In genomic region chr2:119167866-119168256, GRCm38 (mm10) we compare ENCODE assay signal across 8 mouse cellular contexts. TPM values are rescaled to one million over a fixed set of nuclear protein-coding genes. Genes with fewer than 3 reads are reported as not detected.
A peak's percentile ranks its signal among the peaks of the same experiment; 100 is the strongest.
DNase-seq lines count a peak whose midpoint lies in the region; ATAC-seq and TF ChIP-seq lines count a peak whose summit lies in the region.

No protein-coding gene starts in this region.

- no peak overlapping the region for H3K27ac ChIP-seq in heart, embryonic 12.5 days (ENCODE audit: poor library complexity, severe bottlenecking)
- no peak overlapping the region for H3K27ac ChIP-seq in ES-E14 (ENCODE audit: insufficient read depth, low read depth, low read length, poor library complexity, severe bottlenecking)
- peak overlapping the region; percentile 64 for H3K27ac ChIP-seq in hindbrain, embryonic 10.5 days
- H3K27ac ChIP-seq in midbrain, embryonic 11.5 days (ENCODE audit: low read depth, low read length), result no peak overlapping the region

- peaks cover 27% of the 10 kb centered on the region for H3K4me1 ChIP-seq in heart, embryonic 12.5 days (replicated peaks)
- H3K4me1 ChIP-seq in ES-E14 (ENCODE audit: control insufficient read depth in 2 of 2, insufficient read depth in 2 of 2, low read length in 2 of 2, poor library complexity in 1 of 2), result peaks cover under 1 to 6% of the 10 kb centered on the region in 2 experiments; a peak in 1 of 4 replicates
- H3K4me1 ChIP-seq in hindbrain, embryonic 10.5 days (replicated peaks), result peaks cover 30% of the 10 kb centered on the region
- peaks cover 13% of the 10 kb centered on the region for H3K4me1 ChIP-seq in midbrain, embryonic 11.5 days (ENCODE audit: control insufficient read depth, insufficient read depth, low read length)

- no peak for DNase-seq in heart, adult 8-10 months (ENCODE audit: low spot score)
- DNase-seq in ES-E14 (ENCODE audit: low read depth, low spot score), result no peak
- DNase-seq in hindbrain, embryonic 10.5 days (ENCODE audit: low spot score), result no peak
- DNase-seq in midbrain, embryonic 11.5 days (ENCODE audit: low spot score, missing footprints), result no peak
- DNase-seq in layer of hippocampus, adult 8-10 months (ENCODE audit: low spot score in 2 of 2), result no peak
- DNase-seq in testis, postnatal 14 days (ENCODE audit: low spot score), result no peak
- DNase-seq in retina, embryonic 14.5 days (ENCODE audit: low spot score), result no peak

- WGBS in heart, embryonic 12.5 days, result 2% methylated on average over 26 of the region's 26 CpGs
- 3% methylated on average over 26 of the region's 26 CpGs for WGBS in hindbrain, embryonic 10.5 days
- 2% methylated on average over 26 of the region's 26 CpGs for WGBS in midbrain, embryonic 11.5 days

- in situ Hi-C loops in ES-E14 (cut with MboI; ENCODE audit: low sequenced_read_pairs in 2 of 2, unreplicated experiment in 2 of 2), result no loop called here

- H3K4me3 ChIP-seq in heart, embryonic 12.5 days, result peak overlapping the region; percentile 62
- H3K4me3 ChIP-seq in ES-E14 (ENCODE audit: insufficient read depth in 1 of 2, low read depth in 1 of 2, low read length in 2 of 2, poor library complexity in 1 of 2, severe bottlenecking in 1 of 2), result peak overlapping the region; percentile 67 to 86
- H3K4me3 ChIP-seq in hindbrain, embryonic 10.5 days, result peak overlapping the region; percentile 68
- H3K4me3 ChIP-seq in midbrain, embryonic 11.5 days (ENCODE audit: low read depth, low read length), result peak overlapping the region; percentile 37

- peak overlapping the region; percentile 75 for H3K9ac ChIP-seq in heart, embryonic 12.5 days
- peak overlapping the region; percentile 11; the same call in 1 of the 2 replicates for H3K9ac ChIP-seq in ES-E14 (ENCODE audit: insufficient read depth, low read depth, low read length, poor library complexity, severe bottlenecking)
- peak overlapping the region; percentile 54 for H3K9ac ChIP-seq in midbrain, embryonic 11.5 days (ENCODE audit: low read length)

- peaks cover 31% of the 10 kb centered on the region for H3K27me3 ChIP-seq in heart, embryonic 12.5 days (replicated peaks)
- peaks cover 59% of the 10 kb centered on the region for H3K27me3 ChIP-seq in hindbrain, embryonic 10.5 days (ENCODE audit: insufficient read depth, poor library complexity, severe bottlenecking)
- H3K27me3 ChIP-seq in midbrain, embryonic 11.5 days (ENCODE audit: control insufficient read depth, insufficient read depth, low read length), result peaks cover 25% of the 10 kb centered on the region

- no peaks in the 10 kb centered on the region for H3K36me3 ChIP-seq in heart, embryonic 12.5 days
- no peaks in the 10 kb centered on the region for H3K36me3 ChIP-seq in ES-E14 (ENCODE audit: control insufficient read depth, insufficient read depth, low read length, poor library complexity, severe bottlenecking)
- H3K36me3 ChIP-seq in hindbrain, embryonic 10.5 days, result peaks cover 9% of the 10 kb centered on the region; the same call in 1 of the 2 replicates
- no peaks in the 10 kb centered on the region for H3K36me3 ChIP-seq in midbrain, embryonic 11.5 days (ENCODE audit: control insufficient read depth, insufficient read depth, low read length)

- H3K9me3 ChIP-seq in heart, embryonic 12.5 days (replicated peaks), result no peaks in the 10 kb centered on the region
- H3K9me3 ChIP-seq in ES-E14 (ENCODE audit: control insufficient read depth, insufficient read depth, low read depth, low read length), result no peaks in the 10 kb centered on the region
- no peaks in the 10 kb centered on the region for H3K9me3 ChIP-seq in hindbrain, embryonic 10.5 days
- no peaks in the 10 kb centered on the region for H3K9me3 ChIP-seq in midbrain, embryonic 11.5 days (ENCODE audit: control insufficient read depth, low read length)

- H3K4me2 ChIP-seq in heart, embryonic 12.5 days, result peak overlapping the region; percentile 99
- H3K4me2 ChIP-seq in midbrain, embryonic 11.5 days, result peak overlapping the region; percentile 98

- no peak for ATAC-seq in heart, embryonic 12.5 days (ENCODE audit: insufficient number of reproducible peaks, low FRiP score)
- peak; percentile 35 for ATAC-seq in midbrain, embryonic 11.5 days (ENCODE audit: low FRiP score)

TF ChIP-seq in ES-E14, 5 proteins besides CTCF, POLR2A, EP300 and RAD21:
- TF ChIP-seq CHD2 (IDR thresholded peaks at IDR 0.05; ENCODE audit: low read depth, low read length), result no peak
- TF ChIP-seq HCFC1 (IDR thresholded peaks at IDR 0.05; ENCODE audit: borderline replicate concordance, insufficient read depth, low read length), result no peak
- TF ChIP-seq ZC3H11A (IDR thresholded peaks at IDR 0.05; ENCODE audit: borderline replicate concordance, low read depth, low read length), result no peak
- no peak for TF ChIP-seq ZNF384 (IDR thresholded peaks at IDR 0.05; ENCODE audit: low read depth, low read length)
- no peak for TF ChIP-seq MAFK (IDR thresholded peaks at IDR 0.05; ENCODE audit: insufficient read depth, low read depth, low read length)
TF ChIP-seq in ES-E14: peak in this region for 0.

RNA-seq across cellular contexts. Expression of gene Gchfr, which starts 0.3 kb away (rescaled TPM):
- polyA plus RNA-seq in heart, embryonic 12.5 days (2016; fragmentation: Nextera tagmentation; extraction: Ambion mirVana), result 4.5 and 5.0 TPM in 2 replicates
- 10 to 100 TPM; 10.9 to 12.5 (median 11.4) TPM for total RNA-seq in heart, adult 8-10 months (2022)
- 12.7 and 14.1 TPM in 2 replicates for total RNA-seq in ES-E14 (2012; rRNA removed)
- polyA plus RNA-seq in hindbrain, embryonic 10.5 days (2016; fragmentation: Nextera tagmentation; extraction: Ambion mirVana), result 3.3 and 6.1 TPM in 2 replicates
- 1.5 and 2.5 TPM in 2 replicates for polyA plus RNA-seq in midbrain, embryonic 11.5 days (2014; fragmentation: Nextera tagmentation; extraction: Ambion mirVana)
- under 1 TPM in 1 of 4 experiments, not detected in 3; 0.57 TPM for total RNA-seq in layer of hippocampus, adult 8-10 months (2022)

RNA-seq across cellular contexts. Expression of gene Gm14137, which starts 6.4 kb away (rescaled TPM):
- 0.34 and 0.46 TPM in 2 replicates for polyA plus RNA-seq in heart, embryonic 12.5 days (2016; fragmentation: Nextera tagmentation; extraction: Ambion mirVana)
- total RNA-seq in heart, adult 8-10 months (2022), result not detected
- total RNA-seq in ES-E14 (2012; rRNA removed), result 0.37 and 0.45 TPM in 2 replicates
- polyA plus RNA-seq in hindbrain, embryonic 10.5 days (2016; fragmentation: Nextera tagmentation; extraction: Ambion mirVana), result 0.75 and 0.85 TPM in 2 replicates
- 0.15 and 0.20 TPM in 2 replicates for polyA plus RNA-seq in midbrain, embryonic 11.5 days (2014; fragmentation: Nextera tagmentation; extraction: Ambion mirVana)
- not detected for total RNA-seq in layer of hippocampus, adult 8-10 months (2022)

RNA-seq across cellular contexts. Expression of gene Rmdn3, which starts 11.0 kb away (rescaled TPM):
- 29.2 and 31.0 TPM in 2 replicates for polyA plus RNA-seq in heart, embryonic 12.5 days (2016; fragmentation: Nextera tagmentation; extraction: Ambion mirVana)
- 10 to 100 TPM; 15.3 to 25.2 (median 17.5) TPM for total RNA-seq in heart, adult 8-10 months (2022)
- 72.9 and 95.9 TPM in 2 replicates for total RNA-seq in ES-E14 (2012; rRNA removed)
- polyA plus RNA-seq in hindbrain, embryonic 10.5 days (2016; fragmentation: Nextera tagmentation; extraction: Ambion mirVana), result 43.6 and 48.1 TPM in 2 replicates
- polyA plus RNA-seq in midbrain, embryonic 11.5 days (2014; fragmentation: Nextera tagmentation; extraction: Ambion mirVana), result 41.1 and 46.7 TPM in 2 replicates
- 10 to 100 TPM; 49.4 to 59.7 (median 52.5) TPM for total RNA-seq in layer of hippocampus, adult 8-10 months (2022)

RNA-seq across cellular contexts. Expression of gene Zfyve19, which starts 40.6 kb away (rescaled TPM):
- polyA plus RNA-seq in heart, embryonic 12.5 days (2016; fragmentation: Nextera tagmentation; extraction: Ambion mirVana), result 31.6 and 36.5 TPM in 2 replicates
- total RNA-seq in heart, adult 8-10 months (2022), result 10 to 100 TPM in 2 of 4 experiments, 1 to 10 TPM in 2; 7.8 to 14.3 (median 10.0) TPM
- total RNA-seq in ES-E14 (2012; rRNA removed), result 15.7 and 19.8 TPM in 2 replicates
- 52.2 and 57.4 TPM in 2 replicates for polyA plus RNA-seq in hindbrain, embryonic 10.5 days (2016; fragmentation: Nextera tagmentation; extraction: Ambion mirVana)
- 44.2 and 48.9 TPM in 2 replicates for polyA plus RNA-seq in midbrain, embryonic 11.5 days (2014; fragmentation: Nextera tagmentation; extraction: Ambion mirVana)
- total RNA-seq in layer of hippocampus, adult 8-10 months (2022), result 10 to 100 TPM; 35.8 to 41.5 (median 38.8) TPM

RNA-seq across cellular contexts. Expression of gene Dnajc17, which starts 40.7 kb away (rescaled TPM):
- 12.0 and 12.6 TPM in 2 replicates for polyA plus RNA-seq in heart, embryonic 12.5 days (2016; fragmentation: Nextera tagmentation; extraction: Ambion mirVana)
- total RNA-seq in heart, adult 8-10 months (2022), result 10 to 100 TPM in 1 of 4 experiments, 1 to 10 TPM in 3; 7.6 to 11.2 (median 9.0) TPM
- 11.7 and 15.2 TPM in 2 replicates for total RNA-seq in ES-E14 (2012; rRNA removed)
- 22.9 and 24.9 TPM in 2 replicates for polyA plus RNA-seq in hindbrain, embryonic 10.5 days (2016; fragmentation: Nextera tagmentation; extraction: Ambion mirVana)
- polyA plus RNA-seq in midbrain, embryonic 11.5 days (2014; fragmentation: Nextera tagmentation; extraction: Ambion mirVana), result 22.5 and 25.6 TPM in 2 replicates
- total RNA-seq in layer of hippocampus, adult 8-10 months (2022), result 10 to 100 TPM; 17.9 to 22.6 (median 19.9) TPM

Comparison
In these comparisons a context has a peak if more than half of its experiments do, and no peak if none do; other contexts are left out.
1. H3K9ac ChIP-seq: peak in every context shown above with its lines; median percentile 75 in heart, embryonic 12.5 days; 54 in midbrain, embryonic 11.5 days; 11 in ES-E14.